Mouse (Mus musculus): ENCODE measurements around the gene Inava. TPM values are rescaled to one million over a fixed set of nuclear protein-coding genes. Genes with fewer than 3 reads are reported as not detected.

Inava gene
- total RNA-seq, 2 experiments from 2014 or later, result not detected

GRCm38 (mm10) chr1:136232285-136232926 is 1.7 kb downstream of the Inava start:
- no peak for ATAC-seq (ENCODE audit: poor library complexity, severe bottlenecking)

GRCm38 (mm10) chr1:136231596-136231995 is 2.5 kb downstream of the Inava start:
- ATAC-seq (ENCODE audit: poor library complexity, severe bottlenecking), result no peak

- no peak for ATAC-seq (ENCODE audit: poor library complexity, severe bottlenecking)
These were observed 3.9 kb downstream of the Inava start for GRCm38 (mm10) chr1:136230201-136230600.

- no peak for ATAC-seq (ENCODE audit: poor library complexity, severe bottlenecking)
These were observed 5.1 kb downstream of the Inava start for GRCm38 (mm10) chr1:136229040-136229373.

GRCm38 (mm10) chr1:136228328-136229039 is 5.6 kb downstream of the Inava start:
- ATAC-seq (ENCODE audit: poor library complexity, severe bottlenecking), result no peak

GRCm38 (mm10) chr1:136227870-136228269 is 6.2 kb downstream of the Inava start:
- ATAC-seq (ENCODE audit: poor library complexity, severe bottlenecking), result no peak

- no peak for ATAC-seq (ENCODE audit: poor library complexity, severe bottlenecking)
These were observed 7.4 kb downstream of the Inava start for GRCm38 (mm10) chr1:136226626-136227025.

GRCm38 (mm10) chr1:136225846-136226245 is 8.2 kb downstream of the Inava start:
- ATAC-seq (ENCODE audit: poor library complexity, severe bottlenecking), result no peak

GRCm38 (mm10) chr1:136223758-136224342 is 10.2 kb downstream of the Inava start:
- no peak for ATAC-seq (ENCODE audit: poor library complexity, severe bottlenecking)

GRCm38 (mm10) chr1:136222386-136222785 is 11.7 kb downstream of the Inava start:
- no peak for ATAC-seq (ENCODE audit: poor library complexity, severe bottlenecking)

- ATAC-seq (ENCODE audit: poor library complexity, severe bottlenecking), result no peak
These were observed 13.8 kb downstream of the Inava start for GRCm38 (mm10) chr1:136220037-136220871.

GRCm38 (mm10) chr1:136214304-136214703 is 19.8 kb downstream of the Inava start:
- no peak for ATAC-seq (ENCODE audit: poor library complexity, severe bottlenecking)

GRCm38 (mm10) chr1:136212803-136213202 is 21.3 kb downstream of the Inava start, which contains the start of gene Mroh3:
TSS of gene Mroh3 (minus strand) at chr1:136212828.
- ATAC-seq (ENCODE audit: poor library complexity, severe bottlenecking), result peak; percentile 78

- no peak for ATAC-seq (ENCODE audit: poor library complexity, severe bottlenecking)
These were observed 44.0 kb downstream of the Inava start for GRCm38 (mm10) chr1:136190033-136190432.

- no peak for ATAC-seq (ENCODE audit: poor library complexity, severe bottlenecking)
These were observed 54.5 kb downstream of the Inava start for GRCm38 (mm10) chr1:136179511-136180001.

- ATAC-seq (ENCODE audit: poor library complexity, severe bottlenecking), result peak; percentile 70
These were observed 55.3 kb downstream of the Inava start for GRCm38 (mm10) chr1:136178741-136179140.

- ATAC-seq (ENCODE audit: poor library complexity, severe bottlenecking), result no peak
These were observed 57.0 kb downstream of the Inava start for GRCm38 (mm10) chr1:136177085-136177484.

- peak; percentile 56 for ATAC-seq (ENCODE audit: poor library complexity, severe bottlenecking)
These were observed 58.9 kb downstream of the Inava start for GRCm38 (mm10) chr1:136175183-136175582.

GRCm38 (mm10) chr1:136174101-136174606 is 59.9 kb downstream of the Inava start:
- peak; percentile 32 for ATAC-seq (ENCODE audit: poor library complexity, severe bottlenecking)

- no peak for ATAC-seq (ENCODE audit: poor library complexity, severe bottlenecking)
These were observed 61.4 kb downstream of the Inava start for GRCm38 (mm10) chr1:136172696-136173095.

- peak; percentile 73 for ATAC-seq (ENCODE audit: poor library complexity, severe bottlenecking)
These were observed 64.0 kb downstream of the Inava start for GRCm38 (mm10) chr1:136170109-136170508.

All from megakaryocyte, adult 5-6 weeks (primary cell).